Mouse (Mus musculus) liver, embryonic 15.5 days (tissue): Measurements from ENCODE around the gene March11. TPM values are rescaled to one million over a fixed set of nuclear protein-coding genes. Genes with fewer than 3 reads are reported as not detected.

ENCODE experiments used
- ATAC-seq: fragments of 200-750 bp; cut with Nextera tagmentation; 2 replicates; pipeline ENCODE4 v1.8.0; 2017; ENCODE audit warnings: moderate number of reproducible peaks, mild to moderate bottlenecking, moderate library complexity; ENCODE audit not compliant: insufficient read depth
- H3K27ac ChIP-seq: fragments of 300-500 bp; sonication (generic); replicated peaks from 2 replicates; pipeline ENCODE4 v1.5.1; 2015; ENCODE audit warnings: mild to moderate bottlenecking, inconsistent platforms
- H3K27me3 ChIP-seq: fragments of 300-500 bp; sonication (generic); 2 replicates; pipeline ENCODE4 v1.6.1; 2015; ENCODE audit warnings: mild to moderate bottlenecking, inconsistent platforms
- H3K36me3 ChIP-seq: fragments of 300-500 bp; sonication (generic); replicated peaks from 2 replicates; pipeline ENCODE4 v1.6.1; 2015; ENCODE audit warnings: moderate library complexity, mild to moderate bottlenecking, inconsistent platforms
- H3K4me1 ChIP-seq: fragments of 300-500 bp; sonication (generic); replicated peaks from 2 replicates; pipeline ENCODE4 v1.6.1; 2015; ENCODE audit warnings: inconsistent platforms
- H3K4me2 ChIP-seq: fragments of 300-500 bp; sonication (generic); 2 replicates; pipeline ENCODE4 v1.6.1; 2015; ENCODE audit warnings: moderate library complexity, mild to moderate bottlenecking, inconsistent platforms
- H3K4me3 ChIP-seq: fragments of 300-500 bp; sonication (generic); replicated peaks from 2 replicates; pipeline ENCODE4 v1.5.1; 2015; ENCODE audit warnings: mild to moderate bottlenecking, inconsistent platforms
- H3K9ac ChIP-seq: fragments of 300-500 bp; sonication (generic); 2 replicates; pipeline ENCODE4 v1.6.1; 2015; ENCODE audit warnings: moderate library complexity, mild to moderate bottlenecking, inconsistent platforms
- H3K9me3 ChIP-seq: fragments of 300-500 bp; sonication (generic); replicated peaks from 2 replicates; pipeline ENCODE4 v1.6.1; 2016; ENCODE audit warnings: inconsistent platforms
- WGBS: fragments of 180-500 bp; shearing (Covaris S2); methylation state at CpG from one replicate; pipeline ENCODE4 v1.1.7; 2015; ENCODE audit warnings: mixed read lengths; ENCODE audit not compliant: insufficient replicate concordance; 5-methylcytosine and 5-hydroxymethylcytosine counted together
- polyA plus RNA-seq: library from polyadenylated mRNA; unstranded; fragments of >200 nt; fragmentation: Nextera tagmentation; extraction: Ambion mirVana; gene quantifications from 2 replicates; pipeline ENCODE4 v1.2.1, GENCODE M21; 2015

The March11 gene
- polyA plus RNA-seq, 1 experiment from 2014 or later = not detected

GRCm38 (mm10) chr15:26432676-26433075 is 123.8 kb downstream of the March11 start:
- Histone ChIP-seq H3K4me3 (no peak overlapping the region), H3K36me3 (no peaks in the 10 kb centered on the region), H3K9ac (no peak overlapping the region), H3K27me3 (no peaks in the 10 kb centered on the region), H3K27ac (no peak overlapping the region), H3K9me3 (no peaks in the 10 kb centered on the region), H3K4me2 (no peak overlapping the region), H3K4me1 (no peaks in the 10 kb centered on the region)
- ATAC-seq = no peak
- WGBS = 49% methylated on average over 2 of the region's 2 CpGs

GRCm38 (mm10) chr15:26435725-26436124 is 126.9 kb downstream of the March11 start:
- H3K9ac ChIP-seq = no peak overlapping the region
- H3K36me3 ChIP-seq = no peaks in the 10 kb centered on the region
- no peak overlapping the region for H3K4me3 ChIP-seq
- ATAC-seq = no peak
- no peaks in the 10 kb centered on the region for H3K27me3 ChIP-seq
- H3K27ac ChIP-seq = no peak overlapping the region
- H3K4me2 ChIP-seq = no peak overlapping the region
- WGBS = 64% methylated on average over 7 of the region's 7 CpGs
- no peaks in the 10 kb centered on the region for H3K9me3 ChIP-seq
- no peaks in the 10 kb centered on the region for H3K4me1 ChIP-seq

GRCm38 (mm10) chr15:26437113-26437512 is 128.3 kb downstream of the March11 start:
- H3K4me1 ChIP-seq = no peaks in the 10 kb centered on the region

More at GRCm38 (mm10) chr15:26437113-26437512, 128.3 kb downstream of the March11 start:
- WGBS = 42% methylated on average over 2 of the region's 2 CpGs
- Histone ChIP-seq H3K4me2 (no peak overlapping the region), H3K27me3 (no peaks in the 10 kb centered on the region), H3K9me3 (no peaks in the 10 kb centered on the region), H3K9ac (no peak overlapping the region), H3K4me3 (no peak overlapping the region), H3K36me3 (no peaks in the 10 kb centered on the region), H3K27ac (no peak overlapping the region)
- no peak for ATAC-seq
